Mouse (Mus musculus): ENCODE measurements around the gene Rnf152. TPM values are rescaled to one million over a fixed set of nuclear protein-coding genes. Genes with fewer than 3 reads are reported as not detected.

The Rnf152 gene
- polyA plus RNA-seq, 1 experiment from 2014 or later, result 0.53 TPM

DNA sequence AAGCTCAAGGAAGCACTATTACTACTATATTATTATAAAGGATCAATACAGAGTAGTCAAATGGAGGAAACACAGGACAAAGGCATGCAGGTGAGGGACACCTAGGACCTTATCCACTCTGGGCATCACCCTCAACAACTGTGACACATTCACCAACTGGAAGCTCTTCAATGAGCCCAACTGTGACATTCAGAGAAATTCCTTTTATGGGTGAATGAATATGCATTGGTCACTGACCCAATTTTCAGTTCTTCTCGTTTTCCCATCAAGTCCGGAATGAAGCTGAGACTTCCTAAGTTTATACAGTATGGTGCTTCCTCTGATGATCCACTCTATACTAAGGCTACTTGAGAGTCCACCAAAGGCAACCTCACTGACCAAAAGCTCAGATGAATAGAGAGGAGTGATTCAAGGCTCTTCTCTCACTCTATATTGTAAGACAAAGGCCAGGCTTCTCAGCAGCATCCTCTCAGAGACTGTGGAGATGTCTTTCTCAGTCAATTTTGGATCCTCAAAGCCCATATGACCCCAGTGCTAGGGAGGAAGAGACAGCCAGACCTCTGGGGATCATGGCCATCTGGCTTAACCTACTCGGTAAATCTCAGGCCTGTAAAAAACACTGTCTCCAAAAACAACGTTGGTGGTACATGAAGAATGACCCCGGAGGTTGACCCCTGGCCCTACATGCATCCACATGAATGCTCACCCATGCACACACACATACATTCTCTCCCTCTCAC lies 25.8 kb downstream of the Rnf152 start:
- Histone ChIP-seq H3K9me3 (replicated peaks; ENCODE audit: control insufficient read depth, low read length) (no peaks in the 10 kb centered on the region), H3K4me3 (ENCODE audit: low read depth, low read length) (no peak overlapping the region), H3K9ac (replicated peaks; ENCODE audit: low read length) (no peak overlapping the region), H3K36me3 (replicated peaks; ENCODE audit: control insufficient read depth, insufficient read depth, low read depth, low read length) (no peaks in the 10 kb centered on the region), H3K4me2 (ENCODE audit: low read depth, low read length) (no peak overlapping the region), H3K4me1 (ENCODE audit: control insufficient read depth, insufficient read depth, low read length) (no peaks in the 10 kb centered on the region), H3K27me3 (ENCODE audit: control insufficient read depth, insufficient read depth, low read length) (no peaks in the 10 kb centered on the region), H3K27ac (replicated peaks; ENCODE audit: low read depth, low read length) (no peak overlapping the region)
- DNase-seq (ENCODE audit: low spot score) (no peak), ATAC-seq (replicated peaks; ENCODE audit: insufficient number of reproducible peaks, low FRiP score, low TSS enrichment, low read depth) (no peak)
- whole genome bisulfite sequencing, result 76% methylated on average over 5 of the region's 5 CpGs

DNA sequence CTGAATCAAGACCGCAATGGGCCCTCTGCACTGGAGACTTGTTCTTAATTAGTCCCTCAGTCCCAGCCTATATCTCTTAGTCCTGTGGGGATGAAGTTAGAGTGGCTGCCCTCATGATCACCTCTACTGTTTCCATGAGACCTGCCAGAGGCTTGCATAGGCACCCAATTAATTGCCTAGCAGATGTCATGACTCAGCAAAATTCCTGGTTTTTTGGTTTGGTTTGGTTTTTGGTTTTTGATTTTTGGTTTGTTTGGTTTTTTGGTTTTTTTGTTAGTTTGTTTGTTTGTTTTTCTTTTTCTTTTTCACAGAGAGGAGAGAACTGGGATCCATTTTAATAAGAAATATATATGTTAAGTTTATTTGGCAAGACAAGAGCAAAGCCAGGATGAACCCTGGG lies 28.7 kb downstream of the Rnf152 start:
- Histone ChIP-seq H3K9ac (replicated peaks; ENCODE audit: low read length) (no peak overlapping the region), H3K4me1 (ENCODE audit: control insufficient read depth, insufficient read depth, low read length) (no peaks in the 10 kb centered on the region), H3K36me3 (replicated peaks; ENCODE audit: control insufficient read depth, insufficient read depth, low read depth, low read length) (no peaks in the 10 kb centered on the region), H3K27me3 (ENCODE audit: control insufficient read depth, insufficient read depth, low read length) (no peaks in the 10 kb centered on the region), H3K27ac (replicated peaks; ENCODE audit: low read depth, low read length) (no peak overlapping the region), H3K9me3 (replicated peaks; ENCODE audit: control insufficient read depth, low read length) (no peaks in the 10 kb centered on the region), H3K4me3 (ENCODE audit: low read depth, low read length) (no peak overlapping the region), H3K4me2 (ENCODE audit: low read depth, low read length) (no peak overlapping the region)
- no peak for ATAC-seq (replicated peaks; ENCODE audit: insufficient number of reproducible peaks, low FRiP score, low TSS enrichment, low read depth)
- DNase-seq (ENCODE audit: low spot score), result no peak
- WGBS, result 91% methylated on average over 1 of the region's 1 CpGs

- no peak for DNase-seq (ENCODE audit: low spot score)
Observed at GRCm38 (mm10) chr1:105324636-105325035, 31.9 kb downstream of the Rnf152 start.

GRCm38 (mm10) chr1:105314010-105314800 lies 42.3 kb downstream of the Rnf152 start:
- ATAC-seq (replicated peaks; ENCODE audit: insufficient number of reproducible peaks, low FRiP score, low TSS enrichment, low read depth), result no peak
- Histone ChIP-seq H3K9ac (replicated peaks; ENCODE audit: low read length) (no peak overlapping the region), H3K4me1 (ENCODE audit: control insufficient read depth, insufficient read depth, low read length) (no peaks in the 10 kb centered on the region), H3K36me3 (replicated peaks; ENCODE audit: control insufficient read depth, insufficient read depth, low read depth, low read length) (no peaks in the 10 kb centered on the region), H3K4me2 (ENCODE audit: low read depth, low read length) (no peak overlapping the region), H3K27me3 (ENCODE audit: control insufficient read depth, insufficient read depth, low read length) (no peaks in the 10 kb centered on the region), H3K9me3 (replicated peaks; ENCODE audit: control insufficient read depth, low read length) (no peaks in the 10 kb centered on the region), H3K27ac (replicated peaks; ENCODE audit: low read depth, low read length) (no peak overlapping the region), H3K4me3 (ENCODE audit: low read depth, low read length) (no peak overlapping the region)
- WGBS, result 80% methylated on average over 3 of the region's 3 CpGs
- DNase-seq (ENCODE audit: low spot score), result no peak

More at GRCm38 (mm10) chr1:105324636-105325035, 31.9 kb downstream of the Rnf152 start:
- H3K4me2 ChIP-seq (ENCODE audit: low read depth, low read length), result no peak overlapping the region
- H3K4me3 ChIP-seq (ENCODE audit: low read depth, low read length), result no peak overlapping the region
- no peak overlapping the region for H3K9ac ChIP-seq (replicated peaks; ENCODE audit: low read length)
- 70% methylated on average over 4 of the region's 4 CpGs for WGBS
- no peak for ATAC-seq (replicated peaks; ENCODE audit: insufficient number of reproducible peaks, low FRiP score, low TSS enrichment, low read depth)
- no peaks in the 10 kb centered on the region for H3K36me3 ChIP-seq (replicated peaks; ENCODE audit: control insufficient read depth, insufficient read depth, low read depth, low read length)
- no peaks in the 10 kb centered on the region for H3K4me1 ChIP-seq (ENCODE audit: control insufficient read depth, insufficient read depth, low read length)
- H3K27me3 ChIP-seq (ENCODE audit: control insufficient read depth, insufficient read depth, low read length), result no peaks in the 10 kb centered on the region
- no peak overlapping the region for H3K27ac ChIP-seq (replicated peaks; ENCODE audit: low read depth, low read length)
- no peaks in the 10 kb centered on the region for H3K9me3 ChIP-seq (replicated peaks; ENCODE audit: control insufficient read depth, low read length)

DNA sequence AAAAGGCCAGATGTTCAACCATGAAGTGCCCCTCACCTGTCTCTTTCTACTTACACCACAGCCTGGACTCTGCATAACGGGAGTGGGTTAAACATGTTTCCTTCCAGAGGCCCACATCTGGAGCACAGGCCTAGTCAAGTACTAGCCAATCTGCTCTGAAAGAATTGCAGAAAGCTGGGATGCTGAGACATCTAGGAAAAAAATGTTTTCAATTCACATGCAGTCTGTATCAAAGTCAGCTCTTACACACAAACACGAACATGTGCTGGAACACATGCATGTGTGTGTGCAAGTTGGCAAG lies 44.0 kb downstream of the Rnf152 start:
- no peak for ATAC-seq (replicated peaks; ENCODE audit: insufficient number of reproducible peaks, low FRiP score, low TSS enrichment, low read depth)
- Histone ChIP-seq H3K9ac (replicated peaks; ENCODE audit: low read length) (no peak overlapping the region), H3K4me1 (ENCODE audit: control insufficient read depth, insufficient read depth, low read length) (no peaks in the 10 kb centered on the region)

GRCm38 (mm10) chr1:105311899-105312600 lies 44.5 kb downstream of the Rnf152 start:
- Histone ChIP-seq H3K27me3 (ENCODE audit: control insufficient read depth, insufficient read depth, low read length) (no peaks in the 10 kb centered on the region), H3K4me1 (ENCODE audit: control insufficient read depth, insufficient read depth, low read length) (no peaks in the 10 kb centered on the region), H3K9ac (replicated peaks; ENCODE audit: low read length) (no peak overlapping the region), H3K36me3 (replicated peaks; ENCODE audit: control insufficient read depth, insufficient read depth, low read depth, low read length) (no peaks in the 10 kb centered on the region), H3K27ac (replicated peaks; ENCODE audit: low read depth, low read length) (no peak overlapping the region), H3K4me3 (ENCODE audit: low read depth, low read length) (no peak overlapping the region), H3K9me3 (replicated peaks; ENCODE audit: control insufficient read depth, low read length) (no peaks in the 10 kb centered on the region), H3K4me2 (ENCODE audit: low read depth, low read length) (no peak overlapping the region)
- WGBS, result 93% methylated on average over 1 of the region's 1 CpGs
- ATAC-seq (replicated peaks; ENCODE audit: insufficient number of reproducible peaks, low FRiP score, low TSS enrichment, low read depth) (no peak), DNase-seq (ENCODE audit: low spot score) (no peak)

More for the DNA sequence above, 44.0 kb downstream of the Rnf152 start:
- H3K36me3 ChIP-seq (replicated peaks; ENCODE audit: control insufficient read depth, insufficient read depth, low read depth, low read length), result no peaks in the 10 kb centered on the region
- no peak overlapping the region for H3K4me2 ChIP-seq (ENCODE audit: low read depth, low read length)
- no peaks in the 10 kb centered on the region for H3K9me3 ChIP-seq (replicated peaks; ENCODE audit: control insufficient read depth, low read length)
- H3K4me3 ChIP-seq (ENCODE audit: low read depth, low read length), result no peak overlapping the region
- no peaks in the 10 kb centered on the region for H3K27me3 ChIP-seq (ENCODE audit: control insufficient read depth, insufficient read depth, low read length)
- DNase-seq (ENCODE audit: low spot score), result peak; percentile 9
- 60% methylated on average over 2 of the region's 2 CpGs for WGBS
- H3K27ac ChIP-seq (replicated peaks; ENCODE audit: low read depth, low read length), result no peak overlapping the region

DNA sequence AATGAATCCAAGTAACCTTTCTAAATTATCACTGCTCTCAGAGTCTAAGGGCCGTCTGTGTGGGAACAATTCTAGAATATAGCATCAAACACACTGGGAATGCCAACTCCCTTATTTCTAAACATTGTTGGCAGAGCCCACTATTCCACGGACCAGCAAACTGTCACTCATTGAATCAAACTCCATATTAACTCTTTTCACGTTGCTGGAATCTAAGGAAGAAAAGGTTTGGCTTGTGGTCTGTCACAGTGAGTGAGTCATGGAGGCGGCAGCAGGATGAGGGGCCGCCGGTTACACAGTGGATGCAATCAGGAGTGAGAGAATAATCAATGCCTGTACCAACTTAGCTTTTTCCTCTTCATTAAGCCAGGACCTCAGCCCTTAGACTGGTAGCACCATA lies 54.3 kb downstream of the Rnf152 start:
- no peak for ATAC-seq (replicated peaks; ENCODE audit: insufficient number of reproducible peaks, low FRiP score, low TSS enrichment, low read depth)

DNA sequence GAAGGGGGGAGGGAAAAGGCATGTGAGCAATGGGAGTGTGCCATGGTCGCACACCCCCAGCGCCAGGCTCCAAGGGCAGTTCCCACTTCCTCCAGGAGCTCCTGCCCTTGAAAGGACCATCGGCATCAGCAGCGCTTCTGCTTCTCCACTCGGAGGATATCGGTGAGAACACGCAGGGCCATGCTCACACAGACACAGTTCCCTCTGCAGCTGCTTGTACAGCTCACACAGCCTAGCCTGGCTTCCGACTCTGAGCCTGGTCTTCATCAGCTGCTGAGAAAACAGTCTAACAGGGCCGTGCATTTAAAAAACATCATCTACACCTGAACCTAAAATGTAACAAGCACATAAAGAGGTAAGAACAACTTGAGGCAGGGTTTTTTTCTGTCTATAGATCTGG lies 54.7 kb downstream of the Rnf152 start:
- WGBS, result 88% methylated on average over 9 of the region's 9 CpGs
- Histone ChIP-seq H3K4me3 (ENCODE audit: low read depth, low read length) (no peak overlapping the region), H3K27me3 (ENCODE audit: control insufficient read depth, insufficient read depth, low read length) (no peaks in the 10 kb centered on the region), H3K27ac (replicated peaks; ENCODE audit: low read depth, low read length) (no peak overlapping the region), H3K4me2 (ENCODE audit: low read depth, low read length) (no peak overlapping the region), H3K36me3 (replicated peaks; ENCODE audit: control insufficient read depth, insufficient read depth, low read depth, low read length) (no peaks in the 10 kb centered on the region), H3K9ac (replicated peaks; ENCODE audit: low read length) (no peak overlapping the region), H3K9me3 (replicated peaks; ENCODE audit: control insufficient read depth, low read length) (no peaks in the 10 kb centered on the region), H3K4me1 (ENCODE audit: control insufficient read depth, insufficient read depth, low read length) (no peaks in the 10 kb centered on the region)
- ATAC-seq (replicated peaks; ENCODE audit: insufficient number of reproducible peaks, low FRiP score, low TSS enrichment, low read depth) (no peak), DNase-seq (ENCODE audit: low spot score) (no peak)

More for the DNA sequence above, 54.3 kb downstream of the Rnf152 start:
- H3K9ac ChIP-seq (replicated peaks; ENCODE audit: low read length), result no peak overlapping the region
- 80% methylated on average over 6 of the region's 6 CpGs for WGBS
- H3K27ac ChIP-seq (replicated peaks; ENCODE audit: low read depth, low read length), result no peak overlapping the region
- H3K4me3 ChIP-seq (ENCODE audit: low read depth, low read length), result no peak overlapping the region
- H3K36me3 ChIP-seq (replicated peaks; ENCODE audit: control insufficient read depth, insufficient read depth, low read depth, low read length), result no peaks in the 10 kb centered on the region
- no peaks in the 10 kb centered on the region for H3K4me1 ChIP-seq (ENCODE audit: control insufficient read depth, insufficient read depth, low read length)
- H3K9me3 ChIP-seq (replicated peaks; ENCODE audit: control insufficient read depth, low read length), result no peaks in the 10 kb centered on the region
- H3K4me2 ChIP-seq (ENCODE audit: low read depth, low read length), result no peak overlapping the region
- no peaks in the 10 kb centered on the region for H3K27me3 ChIP-seq (ENCODE audit: control insufficient read depth, insufficient read depth, low read length)
- DNase-seq (ENCODE audit: low spot score), result no peak

All from embryonic facial prominence, embryonic 11.5 days (tissue).